Mouse (Mus musculus) lung, postnatal 36 days (tissue): ENCODE data around the gene Epha8.

Source experiments
- DNase-seq: peaks from one replicate; pipeline ENCODE4 v3.0.0; 2022; ENCODE audit warnings: mixed read lengths

Epha8 gene

DNA sequence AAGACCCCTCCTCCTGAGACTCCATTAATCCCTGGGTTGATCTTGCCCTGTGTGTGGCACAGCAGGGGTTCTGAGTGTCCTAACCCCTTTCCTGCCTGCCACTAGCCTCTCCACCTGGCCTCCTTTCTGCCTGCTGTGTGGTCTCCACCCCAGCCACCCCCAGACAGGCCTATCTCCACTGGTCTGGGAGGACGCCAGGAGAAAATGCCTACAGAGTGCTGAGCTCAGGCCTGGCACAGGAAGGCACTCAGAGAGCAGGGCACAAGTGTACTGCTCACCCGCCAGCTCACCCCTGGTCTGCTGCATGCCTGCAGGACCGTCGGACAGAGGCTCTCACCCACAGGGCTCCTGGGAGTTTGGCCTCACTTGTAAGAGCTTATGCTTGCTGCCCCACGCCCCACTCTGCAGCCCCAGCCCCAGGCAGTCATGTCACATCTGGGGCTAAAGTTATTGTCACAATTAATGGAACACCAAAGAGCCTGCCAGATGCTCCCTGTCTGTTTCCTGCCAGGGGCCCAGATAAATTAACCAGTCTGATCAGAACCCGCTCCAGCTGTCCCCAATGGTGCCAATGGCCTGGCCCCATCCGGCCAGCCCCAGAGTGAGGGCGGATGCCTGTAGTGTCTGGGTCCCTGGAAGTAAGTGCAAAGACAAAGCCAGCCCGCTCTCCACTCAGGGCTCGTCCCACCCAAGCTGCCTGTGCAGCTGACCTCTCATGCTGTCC, 7.2 kb downstream of the Epha8 start:
- DNase-seq: no peak

DNA sequence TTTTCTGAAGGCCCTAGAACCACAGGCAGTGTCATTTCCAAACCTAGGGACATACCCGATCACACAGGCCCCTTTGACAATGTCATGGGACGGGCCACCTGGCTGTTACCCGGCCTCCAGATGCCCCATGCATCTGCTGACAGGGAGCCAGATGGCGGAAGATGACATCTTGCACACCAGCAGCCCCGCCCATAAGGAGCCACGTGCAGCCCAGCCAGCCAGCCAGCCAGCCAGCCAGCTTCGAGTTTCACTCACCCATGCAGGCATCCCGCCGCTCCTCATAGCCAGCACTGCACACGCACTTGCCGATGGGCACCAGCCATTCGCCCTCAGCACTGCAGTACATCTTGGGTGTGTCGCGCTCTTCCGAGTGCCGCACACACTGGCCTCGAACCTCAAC, 11.2 kb downstream of the Epha8 start:
- DNase-seq: no peak

DNA sequence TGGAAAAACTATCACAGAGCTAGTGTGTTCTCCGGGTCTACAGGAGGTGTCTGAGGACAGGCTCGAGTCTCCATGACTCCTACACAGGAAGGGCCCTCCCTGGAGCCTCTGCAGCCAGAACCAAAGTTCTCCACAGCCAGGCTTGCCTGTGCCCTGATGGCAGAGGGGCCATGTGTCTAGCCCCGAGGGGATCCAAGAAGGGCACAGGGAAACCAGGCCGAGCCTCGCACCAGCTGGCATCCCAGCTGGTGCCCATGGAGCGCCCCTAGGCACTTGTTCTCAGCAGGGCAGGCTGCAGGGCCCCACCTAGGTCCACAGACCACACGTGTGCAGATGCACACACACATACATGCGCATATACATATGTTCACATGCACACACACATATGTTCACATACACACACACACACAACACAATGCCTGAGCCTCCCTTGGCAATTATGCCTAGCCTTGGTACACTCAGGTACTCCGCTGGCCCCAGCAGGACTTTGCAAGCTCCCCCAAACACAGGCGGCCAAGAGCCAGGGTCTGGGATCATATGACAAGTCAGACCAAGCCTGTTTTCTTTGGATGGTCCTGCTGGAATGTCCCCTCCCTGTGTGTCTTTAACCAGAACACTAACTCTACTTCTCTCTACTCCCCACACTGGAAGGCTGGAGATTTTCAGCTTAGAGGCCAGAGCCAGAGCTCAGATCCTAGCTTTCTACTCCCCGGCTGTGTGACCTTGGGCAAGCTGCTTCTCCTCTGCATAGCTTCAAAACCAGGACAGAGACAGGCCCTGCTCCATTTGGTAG, 11.9 kb downstream of the Epha8 start:
- no peak for DNase-seq

DNA sequence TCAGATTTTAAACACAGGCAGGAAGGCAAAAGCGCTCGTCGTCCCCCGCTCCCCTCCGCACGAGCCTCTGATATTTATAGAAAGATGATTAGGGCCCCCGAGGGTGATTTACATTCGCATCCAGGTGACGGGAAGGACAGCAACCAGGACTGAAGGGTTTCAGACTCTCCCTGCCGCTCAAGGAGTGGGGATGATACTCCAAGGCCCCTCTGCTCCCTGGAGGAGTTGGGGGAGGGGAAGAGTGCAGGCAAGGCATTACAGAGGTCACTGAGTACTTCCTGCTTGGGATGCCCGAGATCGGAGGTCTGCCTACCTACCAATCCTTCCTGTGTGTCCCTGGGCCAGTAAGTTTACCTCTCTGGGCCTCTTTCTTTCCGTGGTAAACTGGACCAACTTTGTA, 13.4 kb downstream of the Epha8 start:
- no peak for DNase-seq

DNA sequence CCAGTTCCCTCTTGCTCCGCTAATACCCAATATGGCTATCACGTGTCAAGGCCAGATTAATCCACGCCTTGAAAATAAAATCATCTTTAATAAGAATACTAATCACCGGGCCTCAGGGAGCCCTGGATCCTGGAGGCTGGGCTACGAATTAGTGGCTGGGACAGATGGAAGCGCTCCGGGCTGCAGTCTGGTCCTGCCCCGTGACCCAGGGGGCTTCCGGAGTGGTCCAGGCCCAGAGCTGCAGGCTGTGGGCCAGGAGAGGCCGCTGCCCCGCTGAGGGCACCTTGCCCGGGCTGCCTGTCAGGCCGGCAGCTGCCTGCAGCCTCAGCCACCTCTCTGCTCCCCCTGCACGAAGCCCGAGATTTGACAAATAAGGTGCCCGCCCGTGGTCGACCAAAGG, 13.9 kb downstream of the Epha8 start:
- DNase-seq: peak; percentile 24

DNA sequence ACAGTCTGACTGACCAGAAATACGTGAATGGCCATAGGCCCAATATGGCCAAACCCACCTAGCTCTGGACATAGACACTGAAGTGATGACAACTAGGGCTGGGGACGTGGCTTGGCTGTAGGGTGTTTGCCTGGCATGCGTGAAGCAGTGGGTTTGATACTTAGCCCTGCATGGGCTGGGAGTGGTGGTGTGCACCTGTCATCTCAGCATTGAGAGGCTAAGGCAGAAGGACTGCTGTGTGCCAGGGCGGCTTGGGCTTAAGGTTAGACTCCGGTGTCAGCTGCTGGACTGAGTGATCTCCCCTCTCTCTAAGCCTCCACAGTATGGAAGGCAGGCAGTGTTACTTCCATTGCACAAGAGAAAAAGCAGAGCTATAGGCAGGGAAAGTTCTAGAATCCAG, 18.7 kb downstream of the Epha8 start:
- DNase-seq: no peak

DNA sequence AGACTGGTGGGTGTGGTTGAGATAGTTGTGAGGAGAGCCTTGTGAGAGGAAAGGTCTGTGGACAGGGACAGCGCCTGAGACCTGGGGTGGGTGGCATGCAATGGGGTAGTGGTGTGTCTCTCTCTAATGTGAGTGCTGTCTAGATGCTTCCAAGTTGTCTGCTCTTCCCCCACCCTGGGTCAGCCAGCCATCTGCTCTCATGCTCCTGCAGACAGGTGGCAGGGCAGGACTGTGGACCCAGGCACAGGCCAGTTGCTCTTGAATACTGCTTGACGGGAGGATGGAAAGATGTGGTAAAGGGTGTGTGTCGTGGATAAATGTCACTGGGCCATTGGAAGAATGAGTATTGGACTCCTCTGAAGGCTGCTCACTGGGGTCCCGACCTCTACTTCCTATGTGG, 19.3 kb downstream of the Epha8 start:
- DNase-seq: no peak

DNA sequence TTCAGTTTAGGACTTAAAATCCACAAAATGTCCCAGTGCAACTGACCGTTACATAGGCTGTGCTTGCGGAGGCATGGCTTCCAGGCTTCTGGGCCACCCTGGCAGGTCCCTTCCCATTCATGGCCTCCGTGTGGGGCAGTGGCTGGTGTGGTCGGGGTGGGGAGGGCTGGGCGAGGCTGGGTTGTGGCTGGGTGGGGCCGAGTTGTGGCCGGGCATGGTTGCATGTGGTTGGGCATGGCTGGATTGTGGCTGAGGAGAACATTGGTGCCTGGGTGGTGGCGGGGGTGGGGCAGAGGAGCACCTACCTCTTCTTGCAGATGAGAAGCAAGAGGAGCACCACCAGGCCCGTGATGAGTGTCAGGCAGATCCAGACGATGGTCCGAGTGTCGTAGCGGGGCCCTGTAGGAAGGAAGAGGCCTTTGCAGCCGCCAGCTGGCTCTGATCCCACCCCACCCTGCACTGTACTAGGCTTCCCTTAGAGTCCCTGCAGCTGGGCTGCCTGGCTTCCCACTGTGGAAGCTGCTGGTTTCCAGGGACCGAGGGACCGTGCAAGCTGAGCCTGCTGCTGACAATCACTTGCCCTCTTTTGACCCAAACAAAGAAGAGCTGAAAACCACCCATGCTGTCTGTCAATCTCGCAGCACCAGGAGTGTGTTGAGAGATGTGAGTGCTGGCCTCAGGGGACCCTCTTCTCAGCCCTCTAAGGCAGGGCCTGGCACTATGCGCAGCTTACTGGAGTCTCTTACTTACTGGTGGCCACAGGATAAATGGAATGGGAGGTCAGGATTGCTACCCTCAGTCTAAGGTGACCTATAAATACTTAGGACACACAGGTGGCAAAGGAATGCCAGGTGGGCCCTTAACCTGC, 21.6 kb downstream of the Epha8 start:
- peak; percentile 2 for DNase-seq

DNA sequence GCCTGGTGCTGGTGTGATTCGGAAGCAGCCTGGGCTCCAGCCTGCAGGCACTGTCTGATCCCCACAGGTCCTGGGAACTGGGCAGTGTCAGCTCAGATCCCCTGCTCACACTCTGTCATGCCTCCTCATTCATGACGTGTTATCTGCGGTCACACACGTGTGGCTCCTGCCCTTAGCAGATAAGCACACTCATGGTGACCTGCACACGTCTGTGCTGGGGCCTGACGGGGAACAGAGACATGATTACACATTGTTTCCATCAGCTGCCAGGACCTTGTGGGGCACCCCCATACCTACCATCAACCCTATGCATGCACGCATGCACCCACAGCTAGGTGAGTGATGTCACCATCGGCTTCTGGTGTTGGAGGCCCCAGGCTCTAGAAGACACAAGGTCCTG, 26.1 kb downstream of the Epha8 start:
- DNase-seq: no peak

DNA sequence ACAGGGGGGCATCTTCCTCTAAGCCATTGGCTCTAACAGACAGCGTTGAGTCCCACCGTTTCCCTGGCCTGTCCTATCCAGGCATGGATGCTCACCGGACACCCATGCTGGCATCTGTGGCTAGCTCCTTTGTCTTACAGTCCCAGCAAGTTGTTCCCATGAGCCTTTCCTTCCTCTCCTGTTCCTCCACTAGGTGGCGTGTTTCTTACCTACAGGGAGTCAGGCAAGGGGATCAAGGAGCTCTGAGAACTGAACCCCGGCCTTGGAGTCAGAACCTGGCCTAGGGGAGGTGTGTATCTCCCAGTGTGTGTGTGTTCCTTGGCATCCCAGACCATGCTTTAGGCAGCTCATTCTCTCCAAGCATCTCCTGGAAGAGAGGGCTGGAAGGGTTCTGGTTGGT, 27.7 kb downstream of the Epha8 start:
- DNase-seq: peak; percentile 49

DNA sequence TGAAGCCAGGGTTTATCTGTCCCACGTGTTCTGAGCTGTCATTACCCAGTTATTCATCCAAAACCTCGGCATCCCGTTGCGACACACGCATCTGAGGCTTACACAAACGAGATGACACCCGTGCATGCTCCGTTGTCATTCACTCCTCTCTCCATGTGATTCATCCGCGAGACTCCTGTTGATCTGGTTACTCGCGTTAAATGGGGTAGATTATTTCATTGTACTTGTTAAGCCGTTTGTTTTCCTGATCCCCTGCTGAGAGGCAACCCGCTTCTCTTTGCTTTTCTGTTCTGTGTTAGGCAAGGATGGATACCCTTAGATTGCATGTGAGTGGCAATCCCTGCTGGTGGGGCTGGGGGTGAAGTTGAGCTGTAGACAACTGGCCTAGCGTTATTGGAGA, 30.8 kb downstream of the Epha8 start:
- no peak for DNase-seq

DNA sequence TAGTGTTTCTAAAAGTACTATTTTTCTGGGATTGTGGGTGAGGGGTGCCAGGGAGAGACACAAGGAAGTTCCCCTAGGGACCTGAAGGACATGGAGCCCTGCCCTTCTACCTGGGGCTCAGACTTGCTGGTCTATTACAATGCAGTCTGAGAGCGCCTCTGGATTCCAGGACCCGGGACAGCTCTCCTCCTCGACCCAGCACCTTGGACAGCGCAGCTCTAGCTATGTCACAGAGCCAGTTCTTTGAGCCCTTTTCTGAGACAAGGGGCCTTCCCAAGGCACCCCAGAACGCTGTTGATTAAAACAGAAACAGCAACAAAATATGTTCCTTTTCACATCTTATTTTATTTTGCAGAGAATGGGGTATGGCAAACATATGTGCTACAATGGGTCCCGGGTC, 32.1 kb downstream of the Epha8 start:
- peak; percentile 76 for DNase-seq

DNA sequence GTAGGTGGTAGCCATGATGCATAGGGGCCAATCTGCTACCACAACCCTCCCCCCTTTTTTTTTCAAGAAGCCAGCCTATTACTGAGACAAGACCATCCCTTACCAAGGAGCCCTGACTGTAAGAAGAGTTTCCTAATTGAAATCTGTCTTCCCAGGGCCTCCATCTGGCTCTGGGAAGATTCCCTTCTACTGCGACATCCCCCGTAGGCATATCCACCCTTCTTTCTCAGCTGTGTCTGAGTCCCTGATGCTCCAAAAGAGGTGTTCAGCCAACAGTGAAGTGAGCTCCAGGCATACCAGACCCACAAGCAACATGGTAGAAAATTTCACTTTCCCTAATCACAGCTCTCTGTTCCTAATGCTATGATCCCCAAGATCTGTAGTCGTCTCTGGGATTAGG, 37.1 kb downstream of the Epha8 start:
- no peak for DNase-seq

DNA sequence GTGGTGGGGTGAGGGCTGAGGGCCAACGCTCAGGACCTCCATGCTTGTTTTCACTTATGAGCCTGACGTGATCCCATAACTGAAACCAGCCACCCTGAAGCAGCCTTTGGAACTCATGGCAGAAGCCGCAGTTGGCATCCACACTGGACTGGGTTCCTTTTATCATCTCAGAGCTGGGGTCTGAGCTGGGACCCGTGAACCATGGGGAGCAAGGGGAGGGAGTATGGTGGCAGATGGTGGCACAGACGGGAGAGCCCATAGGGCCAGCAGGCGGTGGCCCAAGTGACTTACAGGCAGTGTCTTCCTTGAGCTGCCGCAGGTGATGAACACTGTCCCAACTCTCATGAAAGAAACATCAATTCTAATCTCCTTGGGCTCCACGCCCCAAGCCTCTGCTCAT, 37.8 kb downstream of the Epha8 start:
- DNase-seq: no peak

DNA sequence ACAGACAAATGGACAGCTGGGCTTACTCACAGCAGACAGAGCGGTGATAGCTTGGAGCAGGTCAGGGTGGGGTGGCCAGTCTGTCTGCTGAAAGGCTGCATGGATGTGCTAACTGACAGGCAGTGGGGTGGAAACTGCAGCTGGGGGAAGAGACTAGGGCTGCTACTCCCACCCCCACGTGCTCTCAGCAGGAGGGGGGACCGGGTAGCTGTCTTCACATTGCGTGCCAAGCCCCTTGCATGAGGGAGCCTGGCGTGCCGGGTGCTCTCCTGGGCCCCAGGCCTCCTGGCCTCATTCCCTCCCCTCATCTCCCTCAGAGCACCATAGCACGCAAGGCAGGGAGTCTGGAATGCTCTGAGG, 39.5 kb downstream of the Epha8 start:
- no peak for DNase-seq

DNA sequence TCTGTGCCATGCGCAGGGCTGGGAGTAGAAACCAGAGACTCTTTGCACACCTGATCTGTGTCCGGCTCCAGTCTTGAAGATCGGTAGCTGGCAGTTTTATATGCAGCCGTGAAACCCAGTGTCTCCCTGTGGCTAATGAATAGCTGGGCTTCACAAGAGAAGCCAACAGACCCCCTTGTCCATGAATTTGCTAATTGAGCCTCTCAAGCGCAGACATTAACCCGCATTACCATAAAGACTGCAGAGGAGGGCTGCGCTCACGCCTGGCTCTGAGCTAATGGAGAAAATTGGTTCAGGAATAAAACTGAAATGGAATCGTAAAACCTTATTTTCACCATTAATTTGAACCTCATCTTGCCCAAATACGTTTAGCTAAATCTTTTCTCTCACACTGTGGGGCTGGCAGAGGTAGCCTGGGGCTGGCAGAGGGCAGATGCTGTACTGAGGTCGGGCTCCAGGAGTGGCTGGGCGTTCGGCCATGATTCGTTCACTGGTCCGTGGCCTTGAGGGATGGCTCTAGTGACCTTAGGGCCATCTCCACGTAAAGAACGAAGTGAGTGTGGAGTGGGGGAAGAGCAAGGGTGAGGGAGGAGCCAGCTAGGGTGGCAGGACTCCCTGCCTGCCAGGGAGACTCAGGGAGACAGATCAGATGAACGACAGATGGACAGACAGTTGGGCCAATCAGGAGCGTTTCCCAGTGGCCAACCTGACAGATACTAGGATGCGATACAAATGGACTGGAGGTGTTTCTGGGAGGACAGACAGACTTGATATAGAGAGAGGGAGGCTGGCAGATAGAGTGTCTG, 40.1 kb downstream of the Epha8 start:
- DNase-seq: no peak

DNA sequence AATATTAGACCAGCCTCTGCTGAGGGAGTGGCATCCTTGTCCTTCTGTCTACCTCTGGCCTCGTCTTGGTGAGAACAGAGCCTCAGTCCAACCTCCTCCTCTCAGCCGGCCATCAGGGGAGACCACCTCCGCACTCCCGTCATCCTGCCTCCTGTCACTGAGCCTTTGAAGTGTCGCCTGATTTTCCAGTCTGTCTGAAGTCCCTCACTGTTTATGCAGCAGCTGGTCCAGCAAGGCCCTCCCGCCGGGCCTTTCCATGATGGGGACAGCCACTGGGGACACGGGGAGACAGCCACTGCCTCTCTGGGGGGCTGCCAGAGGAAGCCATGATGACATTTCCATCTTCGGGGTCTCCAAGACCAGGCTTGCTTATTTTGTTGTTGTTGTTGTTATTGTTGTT, 43.8 kb downstream of the Epha8 start:
- no peak for DNase-seq

DNA sequence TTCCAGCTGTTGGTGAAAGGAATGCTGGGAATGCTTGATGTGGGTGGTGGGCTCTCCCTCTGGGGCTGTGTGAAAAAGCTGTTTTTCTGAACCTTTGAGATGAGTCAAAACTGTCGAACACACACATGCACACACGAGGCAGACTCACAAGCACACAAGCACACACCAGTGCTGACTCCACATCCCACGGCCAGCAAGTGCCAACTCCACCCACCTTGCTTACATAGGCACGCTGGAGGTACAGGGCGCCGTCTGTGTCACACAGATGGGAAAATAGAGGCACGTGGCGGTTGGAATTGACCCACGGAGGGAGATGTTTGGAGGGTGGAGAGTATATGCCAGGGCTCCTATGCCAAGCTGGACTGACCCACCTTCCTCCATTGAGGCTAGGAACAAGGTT, 44.8 kb downstream of the Epha8 start:
- no peak for DNase-seq

DNA sequence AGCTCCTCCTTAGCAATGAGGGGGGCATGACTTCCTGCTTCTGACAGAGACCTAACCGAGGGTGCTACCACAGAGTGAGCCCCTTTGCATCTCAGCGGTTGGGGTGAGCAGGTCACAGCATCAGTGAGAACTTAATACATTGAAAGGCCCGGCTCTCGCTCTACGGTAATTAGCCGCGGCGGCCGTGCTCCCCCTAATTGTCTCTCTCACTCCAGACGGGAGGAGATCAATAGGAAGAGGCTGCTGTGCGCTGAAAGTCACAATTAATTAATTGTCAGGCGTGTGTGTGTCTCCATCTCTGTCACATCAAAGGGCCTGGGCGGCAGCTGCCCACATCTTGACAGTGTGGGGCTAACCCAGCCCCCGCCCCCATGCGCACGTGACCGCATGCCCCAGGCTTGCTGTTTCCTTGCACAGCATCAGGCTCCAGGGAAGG, 45.4 kb downstream of the Epha8 start:
- no peak for DNase-seq

DNA sequence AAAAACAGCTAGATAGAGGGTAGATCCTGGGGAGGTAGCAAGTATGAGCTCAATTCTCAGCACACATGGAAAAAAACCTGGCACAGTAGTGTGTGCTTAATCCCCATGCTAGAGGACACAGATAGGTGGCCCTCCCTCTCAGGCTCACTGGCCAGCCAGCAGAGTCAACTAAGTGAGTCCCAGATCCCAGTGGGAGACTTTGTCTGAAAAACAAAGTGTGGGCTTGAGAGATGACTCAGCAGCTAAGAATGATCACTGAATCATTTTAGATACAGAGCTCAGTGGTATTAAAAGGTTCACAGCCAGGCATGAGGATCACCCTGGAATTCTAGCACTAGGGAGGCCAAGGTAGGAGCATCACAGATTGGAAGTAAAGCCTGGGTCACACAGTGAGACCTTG, 48.8 kb downstream of the Epha8 start:
- no peak for DNase-seq

DNA sequence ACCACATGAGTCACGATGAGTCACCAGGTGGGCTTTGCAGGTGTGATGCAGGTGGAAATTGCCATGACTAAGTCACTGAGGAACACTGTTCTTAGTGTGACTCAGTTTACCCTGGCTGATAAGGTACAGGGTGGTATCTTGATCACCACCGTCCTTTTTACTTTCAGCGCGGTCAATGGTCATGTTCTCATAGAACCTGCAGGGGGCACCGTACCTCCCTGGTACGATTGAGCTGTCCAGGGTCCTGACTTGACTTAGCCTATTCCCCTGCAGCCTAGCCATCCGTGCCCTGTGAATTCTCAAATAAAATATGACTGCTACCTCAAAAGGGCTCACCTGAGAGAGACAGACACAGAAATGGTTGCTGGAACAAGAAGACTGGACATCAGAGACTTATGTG, 49.6 kb downstream of the Epha8 start:
- DNase-seq: peak; percentile 58

DNA sequence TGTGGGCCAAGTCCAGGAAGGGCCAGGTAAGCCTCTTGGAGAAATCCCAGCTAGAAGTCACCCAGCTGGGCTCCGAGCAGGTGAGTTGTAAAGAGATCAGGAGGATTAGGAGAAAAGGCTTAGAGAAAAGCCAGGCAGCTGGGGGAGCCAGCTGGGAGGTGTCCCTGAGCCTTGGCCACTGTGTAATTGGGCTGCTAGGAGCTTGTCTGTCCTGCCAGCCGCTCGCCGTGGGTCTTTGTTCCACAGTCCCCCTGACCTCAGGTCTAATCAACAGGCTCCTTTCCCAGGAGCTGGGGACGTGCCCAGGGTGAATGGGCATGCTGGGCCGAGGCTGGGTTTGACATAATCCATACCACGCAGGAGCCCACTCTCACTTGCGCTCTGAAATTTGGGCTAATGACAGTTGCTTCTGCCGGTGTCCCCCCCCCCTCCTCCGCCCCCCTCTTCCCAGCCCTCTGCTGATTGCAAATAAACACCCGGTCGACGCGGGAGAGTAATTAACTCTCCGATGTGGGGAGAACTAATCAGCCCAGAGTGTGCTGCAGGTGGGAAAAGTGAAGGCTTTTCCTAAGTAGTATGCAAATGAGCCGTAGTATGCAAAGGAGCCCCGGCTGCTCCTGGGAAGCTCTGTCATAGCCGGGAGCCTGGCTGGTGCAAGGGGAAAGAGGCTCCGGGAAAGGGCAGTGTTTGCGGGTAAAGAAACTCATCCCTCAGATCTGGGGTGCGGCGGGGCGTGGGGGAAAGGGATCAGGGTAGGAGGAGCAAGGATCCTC, 51.7 kb downstream of the Epha8 start:
- no peak for DNase-seq
